Mouse (Mus musculus) R1 (cell line): Measurements from ENCODE around the gene Zcchc2.

Source experiments
- DNase-seq: peaks from one replicate; pipeline ENCODE4 v3.0.0-alpha.2; 2018; ENCODE audit warnings: low read depth, low spot score

The Zcchc2 gene

GRCm38 (mm10) chr1:106036861-106037599 is 46.8 kb downstream of the Zcchc2 start:
- peak; percentile 79 for DNase-seq

- no peak for DNase-seq
Measured at GRCm38 (mm10) chr1:106039326-106039725, 49.1 kb downstream of the Zcchc2 start.

- DNase-seq = no peak
Measured at GRCm38 (mm10) chr1:106040271-106040670, 50.1 kb downstream of the Zcchc2 start.

- no peak for DNase-seq
Measured at GRCm38 (mm10) chr1:106042221-106042620, 52.0 kb downstream of the Zcchc2 start.

- no peak for DNase-seq
Measured at GRCm38 (mm10) chr1:106043053-106043820, 53.0 kb downstream of the Zcchc2 start.

- DNase-seq = no peak
Measured at GRCm38 (mm10) chr1:106049036-106049435, 58.8 kb downstream of the Zcchc2 start.

GRCm38 (mm10) chr1:106054978-106055377 is 64.8 kb downstream of the Zcchc2 start:
- DNase-seq = peak; percentile 70

- peak; percentile 59 for DNase-seq
Measured at GRCm38 (mm10) chr1:106058355-106058754, 68.1 kb downstream of the Zcchc2 start.

GRCm38 (mm10) chr1:106059516-106060277 is 69.5 kb downstream of the Zcchc2 start:
- no peak for DNase-seq

- DNase-seq = no peak
Measured at GRCm38 (mm10) chr1:106061185-106061910, 71.1 kb downstream of the Zcchc2 start.

GRCm38 (mm10) chr1:106062891-106063590 is 72.8 kb downstream of the Zcchc2 start:
- DNase-seq = no peak

- no peak for DNase-seq
Measured at GRCm38 (mm10) chr1:106063591-106064170, 73.5 kb downstream of the Zcchc2 start.

- DNase-seq = no peak
Measured at GRCm38 (mm10) chr1:106064291-106064690, 74.1 kb downstream of the Zcchc2 start.

GRCm38 (mm10) chr1:106064711-106065110 is 74.5 kb downstream of the Zcchc2 start:
- DNase-seq = no peak

GRCm38 (mm10) chr1:106065679-106066078 is 75.5 kb downstream of the Zcchc2 start:
- DNase-seq = no peak

- DNase-seq = no peak
Measured at GRCm38 (mm10) chr1:106067306-106067705, 77.1 kb downstream of the Zcchc2 start.

GRCm38 (mm10) chr1:106069867-106070543 is 79.8 kb downstream of the Zcchc2 start:
- DNase-seq = no peak

GRCm38 (mm10) chr1:106070814-106071213 is 80.6 kb downstream of the Zcchc2 start:
- DNase-seq = no peak

GRCm38 (mm10) chr1:106071237-106072070 is 81.2 kb downstream of the Zcchc2 start:
- peak; percentile 76 for DNase-seq
